Mouse (Mus musculus) gastrocnemius, adult 18-20 months (tissue): ENCODE results near the gene Tbc1d8b. TPM values are rescaled to one million over a fixed set of nuclear protein-coding genes. Genes with fewer than 3 reads are reported as not detected.
"Not testable (repeated sequence)": the region's sequence is repeated elsewhere in the genome, so short reads cannot be mapped to it uniquely, and the experiment has no call there.

ENCODE experiments used
- DNase-seq: peaks from one replicate; pipeline ENCODE4 v3.0.0; 2021; ENCODE audit warnings: low spot score
- long read RNA-seq, 2 experiments: library from polyadenylated mRNA; stranded (forward); transcript quantifications; one replicate each; pipeline ENCODE4 v2.0.0; 2021
- total RNA-seq, 2 experiments: library from RNA; stranded (reverse); gene quantifications; 2 replicates each; pipeline ENCODE4 v1.2.3; 2021

Tbc1d8b gene
- total RNA-seq = 1 to 10 TPM; 4.1 to 6.3 TPM
- long read RNA-seq, experiment 1, full-length matches to known transcripts = 1 of 1 reads
- long read RNA-seq, experiment 1, partial matches to known transcripts = 0 of 1 reads
- long read RNA-seq, experiment 1, other reads (novel, unspliced or antisense) = 0 of 1 reads
- long read RNA-seq, experiment 2 = 0 reads

GRCm38 (mm10) chrX:139684775-139685695 is at the start of gene Tbc1d8b:
Tbc1d8b (plus strand) TSS chrX:139684996.
- DNase-seq = peak; percentile 90

DNA sequence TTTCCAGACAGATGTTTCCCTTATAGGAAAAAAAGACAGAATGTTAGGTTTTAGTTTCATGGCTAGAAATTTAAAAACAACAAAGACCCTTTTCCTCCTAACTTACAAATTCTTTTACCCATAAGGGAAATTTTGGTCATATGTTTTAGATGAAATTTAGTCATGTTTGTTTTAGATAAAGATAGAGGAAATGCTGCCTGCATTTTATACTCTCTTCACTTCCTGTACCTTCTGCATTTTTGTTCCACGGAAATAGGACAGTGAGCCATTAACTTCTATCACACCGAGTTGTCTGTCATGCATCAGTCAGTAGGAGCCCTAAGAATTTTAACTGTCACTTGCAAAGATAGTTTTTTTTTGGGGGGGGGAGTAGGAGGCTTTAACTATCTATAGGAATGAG is 45.1 kb upstream of the Tbc1d8b start:
- DNase-seq = no peak

- no peak for DNase-seq
Measured at GRCm38 (mm10) chrX:139640418-139640817, 44.4 kb upstream of the Tbc1d8b start.

- no peak for DNase-seq
Measured at GRCm38 (mm10) chrX:139652226-139652625, 32.6 kb upstream of the Tbc1d8b start.

GRCm38 (mm10) chrX:139653292-139653691 is 31.5 kb upstream of the Tbc1d8b start:
- DNase-seq = no peak

- DNase-seq = peak; percentile 15
Measured at GRCm38 (mm10) chrX:139654350-139655063, 30.3 kb upstream of the Tbc1d8b start.

- no peak for DNase-seq
Measured at GRCm38 (mm10) chrX:139662111-139662510, 22.7 kb upstream of the Tbc1d8b start.

DNA sequence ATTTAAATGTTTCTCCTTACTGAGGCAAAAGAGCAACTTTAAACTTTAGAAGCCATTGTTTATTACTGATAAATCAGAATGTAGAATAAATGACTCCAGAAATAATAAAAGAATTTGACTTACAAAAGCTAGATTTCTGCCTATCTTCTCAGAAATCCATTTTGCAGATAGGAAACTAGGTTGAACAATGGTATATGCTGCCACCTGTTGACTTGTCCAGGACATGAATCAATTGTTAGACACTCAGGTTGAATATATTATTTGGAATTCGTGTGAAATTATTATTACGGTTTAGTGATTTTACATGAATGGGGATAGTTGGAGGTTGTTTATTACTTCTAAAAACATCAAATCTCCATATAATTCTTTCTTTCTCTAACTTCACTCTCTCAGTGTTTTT is 19.0 kb upstream of the Tbc1d8b start:
- no peak for DNase-seq

GRCm38 (mm10) chrX:139684410-139684774 is 404 bp upstream of the Tbc1d8b start:
- no peak for DNase-seq

- no peak for DNase-seq
Measured at GRCm38 (mm10) chrX:139714381-139714780, 29.6 kb downstream of the Tbc1d8b start, which contains the start of gene Gm15013. Gm15013 (minus strand) TSS chrX:139714481.

- no peak for DNase-seq
Measured at GRCm38 (mm10) chrX:139722350-139722749, 37.6 kb downstream of the Tbc1d8b start.

GRCm38 (mm10) chrX:139730541-139730940 is 45.7 kb downstream of the Tbc1d8b start:
- no peak for DNase-seq

- DNase-seq = no peak
Measured at GRCm38 (mm10) chrX:139737066-139737465, 52.3 kb downstream of the Tbc1d8b start.

DNA sequence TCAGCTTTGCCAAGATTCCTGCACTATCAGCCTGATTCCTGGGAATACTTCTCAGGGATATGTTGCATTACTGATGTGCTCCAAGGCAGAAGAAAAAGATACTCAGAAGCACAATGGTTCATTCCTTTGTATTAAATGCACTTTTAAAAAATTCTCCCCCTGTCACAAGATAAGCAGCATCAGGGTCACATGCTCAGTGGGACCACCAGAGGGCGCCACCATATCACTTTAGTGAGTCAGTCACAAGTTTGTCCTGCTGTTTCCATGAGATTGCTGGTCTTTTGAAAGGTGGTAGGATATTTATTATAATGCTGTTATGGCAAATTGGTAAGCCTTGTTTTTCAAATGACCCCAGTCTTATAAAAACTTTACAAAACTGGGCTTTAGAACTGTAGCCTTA is 67.1 kb downstream of the Tbc1d8b start:
- peak; percentile 15 for DNase-seq

DNA sequence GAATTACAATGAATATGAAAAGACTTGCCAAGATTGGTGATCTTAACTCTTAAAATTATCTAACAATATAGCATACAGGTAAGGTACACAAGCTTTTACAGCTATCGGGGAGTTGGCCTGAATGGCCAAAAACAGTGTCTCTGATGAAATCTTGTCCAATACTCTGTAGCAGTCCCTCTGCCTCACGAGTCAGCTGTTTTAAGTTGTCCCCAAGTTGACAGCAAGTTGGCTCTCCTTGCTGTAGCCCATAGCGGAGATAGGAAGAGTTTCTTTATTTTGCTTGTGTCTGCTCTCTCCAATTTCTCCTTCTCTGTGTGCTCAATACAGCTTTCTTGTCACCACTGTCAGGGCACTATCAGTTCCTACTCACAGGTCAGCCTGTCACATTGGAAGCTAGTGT is 73.8 kb downstream of the Tbc1d8b start:
- not testable (repeated sequence) for DNase-seq

- no peak for DNase-seq
Measured at GRCm38 (mm10) chrX:139762546-139762945, 77.8 kb downstream of the Tbc1d8b start.

DNA sequence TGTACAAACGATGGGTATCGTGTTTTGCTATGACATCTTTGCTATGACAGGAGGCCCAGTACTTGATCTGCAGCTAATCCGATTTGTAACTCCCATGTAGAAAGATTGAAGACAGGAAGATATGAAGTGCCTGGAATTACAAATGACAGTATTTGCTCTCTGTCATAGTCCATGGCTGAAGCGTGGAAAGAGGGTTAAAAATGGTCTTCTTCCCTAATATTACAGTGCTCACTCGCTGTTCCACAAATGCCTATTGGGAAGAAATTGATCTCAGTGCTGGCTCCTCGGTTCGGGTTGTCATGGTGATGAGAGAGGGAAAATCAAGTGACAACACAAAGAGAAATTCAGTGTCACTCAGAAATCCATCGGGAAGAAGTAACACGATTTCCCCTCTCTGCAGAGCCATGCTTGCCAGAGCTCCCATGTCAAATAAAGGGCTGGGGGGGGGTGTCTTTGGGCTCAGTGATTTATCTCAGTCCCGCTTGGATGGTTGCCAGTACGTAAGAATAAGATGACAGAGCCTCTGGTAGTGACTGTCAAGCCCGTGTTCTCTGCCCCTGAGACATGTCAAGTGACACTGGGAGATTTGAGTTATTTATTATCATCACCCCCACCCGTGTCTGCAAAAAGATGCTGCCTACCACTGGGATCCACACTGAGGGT is 85.3 kb downstream of the Tbc1d8b start:
- DNase-seq = no peak

DNA sequence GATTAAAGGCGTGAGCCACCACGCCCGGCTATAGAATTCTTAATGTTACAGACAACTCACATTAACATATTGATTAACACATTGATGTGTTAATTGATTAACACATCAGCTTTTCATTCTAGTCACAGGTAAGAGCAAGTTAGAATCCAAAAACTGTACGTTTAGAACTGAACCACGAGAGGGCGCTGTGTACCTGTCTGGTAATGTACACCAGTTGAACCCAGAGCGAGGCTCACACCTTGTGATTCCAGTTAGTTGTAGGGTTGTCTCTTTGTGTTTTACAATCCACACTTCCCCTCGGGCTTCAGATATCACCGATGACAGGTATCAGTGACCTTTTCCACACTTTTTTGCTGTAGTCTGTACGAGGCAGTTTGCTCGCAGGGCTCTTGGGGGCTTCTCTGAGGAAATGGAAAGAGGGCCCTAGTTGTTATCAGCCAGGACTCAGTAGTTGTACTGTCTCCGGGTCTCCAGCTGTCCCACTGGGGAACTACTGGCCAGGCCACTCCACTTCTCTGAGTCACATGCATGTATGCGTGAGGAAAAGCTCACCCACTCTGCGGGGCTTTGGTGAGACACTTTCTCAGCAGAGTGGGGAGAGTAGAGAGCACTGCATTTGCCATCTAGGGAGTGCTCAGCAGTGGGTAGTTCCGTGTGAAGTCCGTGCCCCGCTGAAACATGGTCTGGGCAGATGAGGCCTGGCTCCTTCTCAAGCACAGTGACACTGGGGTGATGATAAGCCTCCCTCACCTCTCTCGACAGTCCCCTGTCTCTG is 89.7 kb downstream of the Tbc1d8b start:
- peak; percentile 21 for DNase-seq

- no peak for DNase-seq
Measured at GRCm38 (mm10) chrX:139775084-139775612, 90.4 kb downstream of the Tbc1d8b start.

GRCm38 (mm10) chrX:139777357-139777756 is 92.6 kb downstream of the Tbc1d8b start:
- no peak for DNase-seq

DNA sequence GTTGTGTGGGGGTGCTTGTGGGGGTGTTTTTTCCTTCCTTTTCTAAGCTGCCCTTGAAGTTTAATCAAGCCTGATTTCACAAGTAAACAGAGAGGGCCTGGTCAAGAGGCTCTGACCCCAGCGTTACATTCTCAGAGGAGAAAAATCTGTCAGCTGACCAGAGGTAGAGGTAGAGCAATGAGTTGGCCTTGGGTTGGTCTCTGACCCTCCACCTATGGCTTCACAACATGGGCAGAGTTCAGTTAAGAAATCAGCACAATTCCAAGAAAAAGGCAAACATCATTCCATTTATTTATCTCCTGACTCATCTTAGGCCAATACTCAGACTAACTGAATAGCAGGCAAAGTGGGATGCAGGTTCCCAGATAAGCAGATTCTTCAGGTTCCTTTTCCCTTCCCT is 94.1 kb downstream of the Tbc1d8b start:
- DNase-seq = no peak
